Mouse (Mus musculus): ENCODE results near the gene Shank2.

Shank2 gene

GRCm38 (mm10) chr7:144001628-144002027, at the start of gene Shank2:
Gene Shank2, plus strand, starts transcription at chr7:144001928.
- WGBS = 93% methylated on average over 3 of the region's 3 CpGs

DNA sequence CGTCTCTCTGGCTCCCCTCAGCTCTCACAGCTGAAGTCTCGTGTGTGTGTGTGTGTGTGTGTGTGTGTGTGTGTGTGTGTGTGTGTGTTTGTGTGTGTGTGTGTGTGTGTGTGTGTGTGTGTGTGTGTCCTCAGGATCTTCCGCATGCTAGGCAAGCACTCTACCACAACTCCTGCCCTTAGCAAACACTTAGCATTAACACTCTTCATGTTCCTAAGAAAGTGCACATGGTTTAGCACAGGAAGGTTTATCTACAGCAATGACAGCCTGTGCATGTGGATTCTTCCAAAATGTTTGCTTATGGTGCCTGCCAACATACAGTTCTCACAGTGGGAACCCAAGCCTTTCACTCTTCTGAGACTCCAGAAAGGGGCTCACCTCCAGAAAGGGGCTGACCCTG, 49.6 kb upstream of the Shank2 start:
- 66% methylated on average over 3 of the region's 3 CpGs for WGBS

DNA sequence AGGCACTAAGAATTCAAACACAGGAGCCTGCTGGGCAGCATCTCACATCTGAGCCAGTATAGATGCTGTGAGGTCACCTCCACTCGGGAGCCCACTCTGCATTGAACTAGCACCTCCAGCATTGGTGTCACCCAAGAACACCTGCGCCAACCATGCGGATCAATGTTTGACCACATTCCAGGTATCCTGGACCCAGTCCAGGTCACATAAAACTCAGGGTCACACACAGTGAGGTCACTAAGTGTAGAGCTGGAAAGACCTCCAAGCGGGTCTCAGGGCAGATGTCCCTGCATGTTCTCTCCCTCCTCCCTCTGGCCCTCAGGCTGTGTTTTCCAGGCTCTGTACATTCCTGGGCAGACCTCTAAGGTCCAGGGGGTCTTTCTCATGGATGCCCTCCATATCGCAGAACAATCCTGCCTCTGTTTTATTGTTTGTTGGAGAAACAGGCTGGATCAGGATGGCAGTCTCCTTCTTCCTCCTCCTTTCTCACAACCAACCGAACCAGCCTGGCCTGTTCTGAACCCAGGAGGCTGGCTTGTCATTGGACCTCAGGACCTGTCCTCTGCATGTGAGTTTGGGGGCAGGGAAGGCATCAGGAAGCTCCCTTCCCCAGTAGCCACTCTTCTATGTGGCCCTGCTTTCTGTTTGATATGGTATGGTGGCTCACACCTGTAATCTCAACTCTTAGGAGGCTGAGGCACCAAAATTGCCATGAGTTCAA, 45.0 kb upstream of the Shank2 start:
- 88% methylated on average over 6 of the region's 6 CpGs for WGBS

DNA sequence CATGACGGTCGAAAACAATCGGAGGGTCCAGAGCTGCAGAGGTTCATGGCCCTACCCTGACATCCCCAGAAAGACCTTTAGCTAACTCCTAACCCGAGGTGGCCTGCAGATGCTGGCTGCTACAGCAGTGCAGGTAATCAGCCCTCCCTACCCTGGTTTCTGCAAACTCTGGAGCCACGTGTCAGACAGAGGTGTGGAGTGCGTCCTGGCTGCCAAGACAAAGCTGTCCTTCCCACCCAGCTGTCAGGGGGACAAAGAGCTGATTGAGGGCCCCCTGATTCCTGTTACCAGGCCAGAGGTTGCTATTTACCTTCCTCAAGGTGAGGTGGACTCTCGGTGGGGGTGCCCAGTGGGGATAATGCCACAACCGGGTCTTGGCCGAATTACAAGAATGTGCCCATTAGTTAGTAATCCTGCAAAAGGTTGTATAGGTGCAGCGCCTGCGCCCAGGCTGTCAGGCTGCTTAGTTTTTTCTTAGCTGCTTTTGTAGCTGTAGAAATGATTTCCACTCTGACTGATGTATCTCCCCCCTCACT, 43.6 kb upstream of the Shank2 start:
- 67% methylated on average over 11 of the region's 11 CpGs for WGBS

GRCm38 (mm10) chr7:143963813-143964212, 37.9 kb upstream of the Shank2 start:
- 91% methylated on average over 5 of the region's 5 CpGs for WGBS

- 76% methylated on average over 7 of the region's 7 CpGs for WGBS
Measured at GRCm38 (mm10) chr7:143966621-143967020, 35.1 kb upstream of the Shank2 start.

GRCm38 (mm10) chr7:143977491-143977830, 24.3 kb upstream of the Shank2 start:
- WGBS = 35% methylated on average over 5 of the region's 5 CpGs

DNA sequence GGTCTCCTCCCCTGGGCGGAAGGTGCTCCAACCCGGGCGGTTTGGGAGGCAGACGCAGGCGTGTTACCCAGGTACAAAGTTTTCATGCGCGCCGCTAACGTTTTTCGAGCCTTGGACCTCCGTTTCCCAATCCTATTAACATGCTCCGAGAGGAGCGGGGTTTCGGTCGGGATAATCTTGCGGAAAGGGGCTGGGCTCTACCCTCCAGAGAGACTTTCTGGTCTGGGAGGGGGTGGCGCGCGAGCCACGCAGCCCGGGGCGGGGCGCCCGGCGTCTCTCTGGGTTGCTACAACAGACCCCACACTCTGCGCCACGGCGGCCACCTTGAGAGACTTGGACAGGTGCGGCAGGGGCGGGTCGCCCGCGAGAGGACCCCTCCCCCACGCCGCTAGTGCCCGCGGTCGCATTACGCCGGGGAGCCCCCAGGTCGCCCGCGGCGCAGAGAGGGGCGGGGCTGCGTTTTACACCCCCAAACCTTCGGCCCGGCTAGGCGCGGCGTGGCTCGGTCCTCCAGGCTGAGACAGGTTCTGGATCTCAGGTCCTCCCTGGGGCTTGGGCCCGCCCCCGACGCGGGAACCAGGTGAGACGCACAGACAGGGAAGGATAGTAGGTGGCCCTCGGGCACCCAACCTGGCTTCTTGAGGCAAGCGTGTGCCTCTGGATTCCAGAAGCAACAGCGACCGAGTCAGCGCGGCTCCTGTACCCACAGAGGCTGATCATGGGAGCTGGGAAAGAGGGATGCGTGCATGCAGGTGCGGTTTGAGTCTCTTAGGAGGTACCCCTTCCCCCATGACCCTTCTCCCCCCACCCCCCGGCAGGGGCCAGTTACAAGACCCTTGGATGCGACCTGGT, 23.7 kb upstream of the Shank2 start:
- WGBS = 2% methylated on average over 67 of the region's 67 CpGs

DNA sequence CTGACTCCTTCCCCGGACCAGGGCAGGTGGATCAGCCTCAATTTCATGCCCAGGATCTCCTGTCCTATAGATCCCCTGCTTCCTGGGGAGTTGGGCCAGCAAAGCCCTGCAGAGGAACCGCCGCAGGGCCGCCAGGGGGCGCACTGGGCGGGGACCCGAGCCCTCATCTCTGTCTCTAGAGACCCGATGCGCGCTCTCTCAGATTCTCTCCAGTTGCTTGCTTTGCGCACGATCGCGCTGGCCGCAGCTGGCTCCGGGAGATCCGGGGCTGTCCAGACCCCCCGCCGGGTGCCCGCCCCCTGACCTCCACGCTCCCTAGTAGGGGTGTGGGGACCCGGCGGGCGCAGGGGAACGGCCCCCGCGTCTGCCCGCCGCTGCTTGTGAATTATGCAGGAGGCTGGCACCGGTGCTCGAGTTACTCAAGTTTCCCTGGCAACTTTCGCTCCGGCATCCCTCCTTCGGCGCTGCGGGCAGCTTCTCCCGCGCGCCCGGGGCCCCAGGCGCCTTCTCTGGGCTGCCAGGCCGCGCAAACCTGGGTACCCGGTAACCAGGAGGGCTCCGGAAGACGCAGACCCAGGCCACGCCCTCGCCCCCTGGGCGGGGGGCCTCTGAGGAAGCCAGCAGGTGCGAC, 22.9 kb upstream of the Shank2 start:
- WGBS = 1% methylated on average over 50 of the region's 50 CpGs

GRCm38 (mm10) chr7:143979986-143980385, 21.7 kb upstream of the Shank2 start:
- 52% methylated on average over 5 of the region's 5 CpGs for WGBS

DNA sequence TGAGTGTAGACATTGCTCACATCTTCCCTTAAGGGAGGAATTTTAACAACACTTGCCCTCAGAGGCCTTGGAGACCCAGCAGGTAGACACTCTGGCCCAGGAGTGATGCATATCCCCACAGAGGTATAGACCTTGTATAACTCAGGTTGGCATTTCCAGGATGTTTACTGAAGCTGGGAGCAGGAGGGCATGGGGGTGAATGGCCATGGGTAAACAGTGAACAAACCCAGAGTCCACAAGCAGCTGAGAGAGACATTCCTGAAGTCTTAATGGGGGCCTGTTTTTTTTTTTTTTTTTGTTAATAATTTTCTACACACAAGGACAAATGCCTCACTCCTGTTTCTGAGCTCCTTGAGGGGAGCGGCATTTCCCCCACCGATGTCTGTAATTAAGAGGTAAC, 15.4 kb upstream of the Shank2 start:
- 95% methylated on average over 2 of the region's 2 CpGs for WGBS

DNA sequence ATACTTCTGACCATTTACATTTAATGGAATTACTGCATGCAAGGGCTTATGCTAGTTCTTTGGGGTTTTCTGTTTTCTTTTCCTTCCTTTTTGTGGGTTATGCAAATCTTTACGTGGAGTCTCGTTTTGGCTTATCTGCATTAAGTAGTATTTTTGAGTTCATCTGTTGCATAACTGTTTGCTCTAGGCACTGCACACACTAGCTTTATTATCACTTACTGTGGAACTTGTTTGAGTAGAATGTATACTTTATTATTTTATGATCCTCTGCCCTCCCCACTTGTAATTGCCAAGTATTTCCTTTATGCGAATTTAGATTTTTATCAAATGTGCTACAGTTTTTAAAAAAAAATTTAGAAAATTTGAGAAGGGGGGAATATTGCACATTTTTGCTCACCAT, 2.7 kb upstream of the Shank2 start:
- 75% methylated on average over 3 of the region's 3 CpGs for WGBS

DNA sequence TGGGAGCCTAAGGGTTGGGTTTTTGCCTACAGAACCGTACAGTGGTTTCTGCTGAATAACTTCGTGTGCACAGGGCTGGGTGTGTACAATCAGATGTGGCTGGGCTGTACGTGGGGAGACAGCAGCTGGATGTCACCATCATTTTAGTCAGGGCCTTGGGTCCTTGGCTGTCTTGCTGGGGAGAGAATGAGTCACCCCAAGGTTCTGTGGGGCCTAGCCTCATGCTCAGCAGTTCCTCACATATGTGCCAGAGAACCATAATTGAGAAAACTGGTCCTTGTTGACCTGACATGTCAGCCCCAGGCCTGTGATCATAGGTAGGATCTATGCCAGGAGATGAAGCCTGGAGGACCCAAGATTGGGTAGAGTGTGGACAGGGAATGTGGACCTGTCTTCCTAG, 1.7 kb downstream of the Shank2 start:
- WGBS = 82% methylated on average over 3 of the region's 3 CpGs

DNA sequence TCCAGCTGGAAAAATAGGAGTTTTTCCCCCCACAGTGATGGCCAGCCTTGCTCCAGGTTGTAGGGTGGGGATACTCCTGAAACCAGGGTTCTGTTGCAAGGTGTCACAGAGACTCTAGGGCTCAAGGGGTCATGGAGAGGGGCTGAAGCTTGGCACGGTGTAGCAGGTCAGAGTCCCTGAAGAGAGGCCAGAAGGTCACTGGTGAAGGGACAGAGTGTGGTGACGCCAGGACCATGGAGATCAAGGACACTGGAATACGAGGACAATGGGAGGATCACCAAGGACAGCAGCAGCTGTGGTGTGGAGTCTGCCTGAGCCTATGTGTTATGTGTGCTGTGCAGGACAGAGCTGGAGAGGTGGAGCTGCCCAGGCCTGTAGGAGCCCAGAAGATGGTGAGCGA, 6.4 kb downstream of the Shank2 start:
- WGBS = 85% methylated on average over 4 of the region's 4 CpGs

GRCm38 (mm10) chr7:144008985-144009384, 7.3 kb downstream of the Shank2 start:
- 78% methylated on average over 4 of the region's 4 CpGs for WGBS

GRCm38 (mm10) chr7:144014485-144014884, 12.8 kb downstream of the Shank2 start:
- WGBS = 79% methylated on average over 2 of the region's 2 CpGs

DNA sequence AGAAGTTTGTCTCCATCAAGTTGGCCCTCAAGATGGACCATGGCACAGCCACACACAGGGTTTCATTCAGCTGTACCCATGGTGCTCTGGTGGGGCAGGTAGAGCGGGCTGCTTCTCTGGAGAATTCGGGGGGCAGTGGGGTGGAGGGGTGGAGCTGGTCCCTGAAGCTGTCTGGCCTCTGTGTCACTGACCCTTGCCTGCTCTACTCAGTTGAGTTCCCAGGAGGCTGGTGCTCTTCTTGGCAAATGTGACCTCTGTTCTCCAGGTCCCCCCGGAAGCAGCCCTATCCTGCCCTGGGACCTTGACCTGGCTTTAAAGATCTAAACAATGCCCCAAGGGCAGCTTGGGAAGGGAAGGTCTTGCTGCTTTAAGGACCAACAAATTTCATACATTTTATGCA, 20.1 kb downstream of the Shank2 start:
- 82% methylated on average over 3 of the region's 3 CpGs for WGBS

DNA sequence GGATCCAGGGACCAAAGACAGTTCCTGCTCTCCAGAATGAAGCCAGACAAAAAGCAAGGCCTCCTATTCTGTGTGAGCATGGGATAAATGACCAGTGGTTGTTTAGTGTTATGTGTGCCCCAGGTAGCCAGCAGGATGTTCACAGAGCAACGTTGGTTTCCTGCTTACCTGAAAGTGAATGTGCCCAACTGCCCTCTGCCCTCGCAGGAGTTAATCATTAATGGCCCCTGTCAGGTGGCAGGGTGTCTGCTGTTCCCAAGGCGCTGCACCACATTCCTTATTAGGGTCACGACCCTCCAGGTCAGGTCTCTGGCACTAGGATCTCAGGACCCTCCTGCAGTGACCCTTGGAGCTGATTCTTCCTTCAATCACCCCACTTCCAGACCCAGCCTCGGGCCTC, 21.0 kb downstream of the Shank2 start:
- WGBS = 76% methylated on average over 5 of the region's 5 CpGs

- WGBS = 92% methylated on average over 4 of the region's 4 CpGs
Measured at GRCm38 (mm10) chr7:144023561-144023960, 21.8 kb downstream of the Shank2 start.

DNA sequence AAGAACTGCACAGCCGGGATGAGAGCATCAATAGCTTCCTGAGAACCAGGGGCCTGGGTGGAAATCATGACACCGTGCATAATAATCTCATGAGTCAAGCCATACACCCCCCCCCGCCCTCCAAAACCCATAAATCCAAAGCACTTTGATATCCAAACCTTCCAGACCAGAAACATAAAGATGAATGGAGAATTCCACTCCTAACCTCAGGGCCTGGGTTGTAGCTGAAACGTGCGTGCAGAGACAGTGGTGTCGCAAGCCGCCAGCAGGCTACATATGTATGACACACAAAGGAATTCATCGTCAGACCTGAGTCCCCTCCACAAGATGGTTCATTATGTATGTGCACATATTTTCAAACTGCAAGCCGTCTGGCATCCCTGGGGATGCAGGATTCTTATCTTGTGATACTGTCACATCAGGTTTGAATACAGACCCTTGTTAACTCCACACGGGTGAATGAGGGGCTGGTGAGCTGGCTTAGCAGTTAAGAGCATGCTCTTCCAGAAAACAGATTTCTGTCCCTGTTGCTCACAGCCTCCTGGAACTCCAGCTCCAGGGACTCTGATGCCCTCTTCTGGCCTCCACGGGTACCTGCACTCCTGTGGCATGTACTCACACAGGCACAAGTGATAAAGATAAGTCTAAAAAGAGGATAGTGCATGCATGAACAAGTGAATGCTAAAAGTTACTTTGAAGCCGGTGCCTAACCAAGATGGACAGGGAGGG, 24.5 kb downstream of the Shank2 start:
- WGBS = 90% methylated on average over 12 of the region's 12 CpGs

DNA sequence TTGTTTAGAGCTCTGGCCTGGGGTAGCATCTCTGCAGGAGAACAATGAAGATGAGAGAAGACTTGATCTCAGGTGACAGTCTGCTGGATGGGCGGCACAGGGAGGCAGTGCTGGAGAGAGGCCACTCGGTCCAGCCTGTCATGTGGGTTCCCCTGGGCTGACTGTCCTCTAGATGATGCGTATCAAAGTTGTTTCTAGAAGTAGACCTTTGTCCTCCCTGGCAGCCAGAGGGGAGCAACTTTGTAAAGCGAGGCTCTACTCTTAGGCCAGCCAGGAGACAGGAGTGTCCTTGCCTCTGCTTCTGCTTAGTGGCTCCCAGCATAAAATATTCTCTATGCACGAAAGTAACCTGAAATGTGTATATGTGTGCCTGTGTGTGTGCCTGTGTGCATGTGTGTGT, 27.5 kb downstream of the Shank2 start:
- WGBS = 90% methylated on average over 5 of the region's 5 CpGs

- 70% methylated on average over 11 of the region's 11 CpGs for WGBS
Measured at GRCm38 (mm10) chr7:144030796-144031195, 29.1 kb downstream of the Shank2 start.

Data from cerebral cortex, adult 2 months (tissue).